Mouse (Mus musculus) 3134 (cell line): ENCODE results near the gene Kcnmb1.

Experiments
- DNase-seq: peaks from one replicate; pipeline ENCODE4 v3.0.0-alpha.2; 2011; ENCODE audit warnings: low spot score; ENCODE audit not compliant: insufficient read length; ENCODE audit errors: extremely low read depth

The Kcnmb1 gene

DNA sequence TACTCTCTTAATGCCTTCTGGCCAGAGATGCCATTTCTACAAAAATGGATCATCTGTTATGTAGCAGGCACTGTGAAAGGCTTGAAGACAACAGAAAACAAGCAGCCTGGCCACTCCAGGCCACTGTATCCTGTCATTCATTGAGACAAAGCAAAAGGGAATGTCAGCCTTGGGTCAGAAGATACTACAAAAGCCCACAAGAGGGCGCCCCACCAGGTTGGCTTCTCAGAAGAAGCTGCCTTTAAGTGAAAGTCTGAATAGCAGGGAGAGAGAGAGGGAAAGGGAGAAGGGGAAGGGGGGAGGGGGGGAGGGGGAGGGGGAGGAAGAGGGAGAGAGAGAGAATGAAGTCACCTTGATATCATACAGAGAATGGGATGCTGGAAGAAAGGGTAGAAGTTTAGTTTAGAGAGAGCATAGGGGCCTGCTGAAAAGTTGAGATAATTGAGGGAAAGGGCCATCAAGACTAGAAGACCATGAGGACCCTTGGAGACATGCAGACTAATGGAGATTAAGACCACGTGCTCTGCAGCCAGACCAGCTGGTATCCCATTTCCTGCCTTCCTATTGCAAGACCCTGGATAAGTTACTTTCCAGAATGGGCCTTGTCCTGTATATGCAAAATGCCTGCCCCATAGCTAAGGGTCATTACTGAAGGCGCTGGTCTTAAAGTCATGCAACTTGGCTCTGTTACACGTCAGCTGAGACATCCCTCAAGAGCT lies 18.6 kb upstream of the Kcnmb1 start:
- no peak for DNase-seq

DNA sequence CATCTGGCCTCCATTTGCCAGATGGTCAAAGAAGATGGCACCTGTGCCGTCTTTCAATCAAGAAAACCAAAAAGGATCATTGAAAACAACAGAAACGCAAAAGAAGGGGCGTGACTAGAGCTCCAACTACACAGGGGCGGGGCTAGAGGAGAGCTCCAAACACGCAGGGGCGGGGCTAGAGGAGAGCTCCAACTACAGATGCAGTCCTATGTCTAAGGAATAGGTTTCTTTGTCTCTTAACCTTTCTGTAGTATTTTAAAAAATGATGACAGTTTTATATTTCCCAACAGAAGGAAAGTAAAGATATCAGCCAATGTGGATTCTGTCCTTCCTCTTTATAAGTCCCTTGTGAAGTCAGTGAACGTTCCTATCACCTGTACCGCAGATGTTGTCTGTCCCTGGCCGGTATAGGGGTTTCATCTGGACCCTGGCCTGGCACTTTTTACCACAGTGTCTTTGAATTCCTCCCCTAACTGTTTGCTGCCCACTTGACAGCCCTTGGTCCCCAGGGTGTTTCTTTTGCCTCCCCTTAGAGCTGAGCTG lies 18.0 kb upstream of the Kcnmb1 start:
- no peak for DNase-seq

DNA sequence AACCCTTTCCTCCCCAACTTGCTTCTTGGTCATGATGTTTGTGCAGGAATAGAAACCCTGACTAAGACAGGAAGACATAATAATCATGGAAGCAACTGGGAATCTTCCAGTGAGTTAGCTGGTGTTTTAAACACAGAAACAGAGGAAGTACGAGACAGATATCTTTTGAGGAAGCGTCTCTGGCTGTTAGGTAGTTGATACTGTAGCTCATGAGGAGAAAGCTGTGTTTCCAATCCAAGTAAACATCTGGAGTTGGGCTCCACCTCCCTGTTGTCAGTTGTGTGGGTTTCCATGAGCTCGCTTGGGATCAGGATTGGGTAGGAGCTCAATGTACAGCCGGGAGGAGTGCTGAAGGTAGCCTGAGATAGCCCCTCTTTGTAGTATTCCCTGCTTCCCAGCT lies 16.3 kb upstream of the Kcnmb1 start:
- no peak for DNase-seq

DNA sequence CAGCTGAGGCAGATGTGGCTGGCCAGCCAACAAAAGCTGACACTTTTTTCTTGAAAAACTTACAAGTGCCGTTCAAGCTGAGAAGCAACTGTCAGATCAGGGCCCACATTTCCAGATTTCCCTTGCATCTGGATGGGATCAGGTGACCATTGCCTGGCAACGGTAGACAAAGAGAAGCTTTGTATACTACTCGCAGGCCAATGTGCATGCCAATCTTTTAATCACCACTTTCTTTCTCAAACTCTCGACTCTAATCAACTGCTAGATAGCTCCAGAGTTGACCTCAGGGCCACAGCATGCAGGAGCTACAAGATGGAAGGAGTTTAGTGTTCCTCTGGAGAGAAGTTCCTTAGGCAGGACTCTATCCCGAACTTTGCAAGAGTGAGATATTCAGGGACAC lies 11.7 kb upstream of the Kcnmb1 start:
- DNase-seq = no peak

DNA sequence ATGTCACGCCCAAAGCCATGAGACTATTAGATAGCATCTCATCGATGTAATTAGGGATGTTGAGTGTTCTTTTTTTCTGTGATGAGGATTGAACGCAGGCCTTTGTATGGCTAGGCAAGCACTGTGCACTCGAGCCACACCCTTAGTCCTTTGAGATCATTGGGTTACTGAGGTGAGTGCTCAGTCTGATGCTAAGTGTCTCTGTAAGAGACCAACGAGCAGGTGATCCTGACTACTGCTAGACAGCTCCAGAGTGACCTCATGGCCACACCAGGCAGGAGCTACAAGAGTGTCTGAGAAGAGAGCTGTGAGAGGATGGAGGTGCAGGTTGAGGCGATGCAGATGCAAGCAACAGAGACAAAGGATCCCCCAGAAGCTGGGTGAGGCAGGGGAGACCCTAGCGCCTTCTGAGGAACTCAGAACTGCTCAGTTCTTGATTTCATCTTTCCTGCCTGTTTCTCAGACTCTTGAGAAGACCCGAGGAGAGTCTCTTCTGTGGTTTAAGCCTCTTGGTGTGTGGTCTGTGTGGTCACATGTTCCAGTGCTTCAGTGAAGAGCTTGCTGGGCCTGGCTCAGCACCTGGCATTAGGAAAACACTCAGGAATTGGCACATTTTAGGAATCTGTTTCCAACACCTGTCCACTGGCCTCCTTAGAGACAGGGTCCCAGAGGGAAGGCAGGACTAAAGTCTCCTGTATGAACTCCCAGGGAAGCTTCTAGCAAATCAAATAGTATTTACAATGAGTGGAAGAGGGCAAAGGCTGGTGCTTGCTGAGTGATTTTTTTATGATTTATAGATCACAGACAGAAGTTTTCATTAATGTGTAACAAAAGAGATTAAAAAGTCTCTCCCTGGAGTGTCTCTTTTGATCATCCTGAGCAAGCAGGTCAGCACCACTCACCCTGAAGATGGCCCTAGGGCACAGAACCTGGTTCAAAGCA lies 10.9 kb upstream of the Kcnmb1 start:
- no peak for DNase-seq

DNA sequence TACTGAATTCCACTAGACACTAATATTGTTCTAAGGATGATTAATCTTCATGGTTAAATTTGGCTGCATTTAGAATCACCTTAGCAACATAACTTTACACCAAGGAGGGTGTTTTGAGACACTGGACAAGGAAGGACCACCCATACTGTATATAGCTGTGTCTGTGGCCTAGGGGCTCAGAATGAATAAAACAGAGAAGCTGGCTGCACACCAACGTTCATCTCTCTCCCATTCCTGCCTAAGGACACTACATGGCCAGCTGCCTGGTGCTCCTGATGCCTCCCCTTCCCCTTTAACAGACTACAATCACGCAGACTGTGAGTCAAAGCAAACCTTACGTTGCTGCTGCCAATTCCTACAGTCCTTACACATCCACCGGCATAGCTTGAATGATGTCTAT lies 6.8 kb upstream of the Kcnmb1 start:
- no peak for DNase-seq

DNA sequence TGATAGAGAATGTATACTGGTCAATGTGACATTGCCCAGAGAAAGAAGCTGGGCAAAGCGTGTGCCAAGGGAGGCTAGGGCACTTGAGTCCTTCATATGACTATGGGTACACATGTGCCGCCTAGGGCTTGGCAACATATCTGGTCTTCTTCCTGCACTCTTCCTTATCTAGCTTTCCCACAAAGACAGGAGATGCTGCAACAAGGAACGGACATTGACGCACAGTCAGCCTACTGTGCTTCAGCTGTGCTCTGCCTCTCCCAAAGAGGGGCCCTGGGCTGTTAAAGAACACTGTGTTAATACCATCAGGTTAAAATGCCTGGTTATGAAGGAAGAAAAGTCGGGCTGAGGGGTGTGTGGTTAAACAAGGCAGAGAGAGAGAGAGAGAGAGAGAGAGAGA lies 6.2 kb upstream of the Kcnmb1 start:
- DNase-seq = no peak

DNA sequence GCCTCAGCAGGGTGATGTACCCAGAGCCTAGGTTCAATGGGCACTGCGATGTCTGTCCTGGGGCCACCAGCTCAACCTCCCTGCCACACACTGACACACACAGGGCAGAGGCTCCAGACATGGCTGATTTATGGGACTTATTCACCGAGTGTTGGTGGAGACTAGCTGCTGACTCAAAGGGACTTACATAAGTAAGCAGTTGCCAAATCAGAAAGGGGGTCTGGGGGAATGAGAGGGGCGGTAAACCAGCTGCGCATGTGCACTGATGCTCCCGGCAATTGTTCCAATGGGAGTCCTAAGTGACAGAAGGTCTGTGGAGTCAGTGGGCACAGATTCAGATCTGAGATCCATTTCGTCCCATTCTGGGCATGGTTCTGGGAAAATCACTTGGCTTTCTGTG lies 5.2 kb upstream of the Kcnmb1 start:
- DNase-seq = no peak

DNA sequence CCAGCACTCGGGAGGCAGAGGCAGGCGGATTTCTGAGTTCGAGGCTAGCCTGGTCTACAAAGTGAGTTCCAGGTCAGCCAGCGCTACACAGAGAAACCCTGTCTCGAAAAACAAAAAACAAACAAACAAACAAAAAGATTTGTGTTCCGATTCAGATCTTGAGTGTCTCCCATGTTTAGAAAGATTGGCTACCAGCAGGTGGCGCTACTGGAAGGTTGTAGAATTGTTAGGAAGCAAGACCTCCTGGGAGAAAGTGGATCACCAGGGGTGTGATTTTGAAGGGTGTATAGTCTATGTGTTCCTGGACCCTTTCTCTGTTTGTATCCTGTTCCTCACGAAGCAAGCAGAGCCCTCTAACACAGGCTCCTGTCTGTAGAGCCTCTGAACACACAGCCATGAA lies 4.1 kb upstream of the Kcnmb1 start:
- no peak for DNase-seq

DNA sequence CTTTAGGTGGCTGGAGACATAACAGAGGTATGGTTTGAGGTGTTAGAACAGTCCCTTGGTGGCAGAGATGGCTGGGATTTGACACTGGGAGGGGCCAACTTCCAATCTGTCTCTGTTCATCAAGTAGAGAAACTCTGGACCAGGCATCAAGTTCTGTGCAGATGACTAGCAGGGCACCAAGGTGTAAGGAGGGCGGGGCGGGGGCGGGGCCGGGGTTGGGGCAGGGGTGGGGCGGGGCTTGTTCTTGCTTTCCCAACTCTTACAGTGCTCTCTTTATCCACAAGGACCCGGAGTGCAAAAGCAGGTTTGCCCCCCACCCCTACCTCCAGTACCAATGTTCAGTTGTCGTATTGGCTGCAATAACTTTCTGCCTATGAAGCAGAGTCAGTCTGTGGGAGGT lies 635 bp upstream of the Kcnmb1 start:
- DNase-seq = no peak

DNA sequence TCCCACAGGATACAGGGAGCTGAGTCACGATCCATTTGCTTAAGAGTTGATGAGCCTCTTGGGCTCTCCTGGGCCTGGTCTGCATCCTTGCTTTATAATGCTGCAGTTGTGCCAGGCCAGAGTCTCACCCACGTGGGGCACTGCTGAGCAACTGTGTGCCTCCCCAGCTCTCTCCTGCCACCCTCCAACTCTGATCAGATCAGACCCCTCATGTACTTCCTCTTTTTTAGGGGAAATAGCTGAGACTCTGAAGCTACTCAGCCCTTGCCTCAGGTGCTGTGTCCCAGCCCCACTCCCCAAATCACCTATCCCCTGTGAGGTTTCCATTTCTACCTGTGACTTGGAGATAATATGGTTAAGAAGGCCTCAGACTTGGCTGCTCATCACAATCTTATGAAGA lies 2.6 kb downstream of the Kcnmb1 start:
- no peak for DNase-seq

DNA sequence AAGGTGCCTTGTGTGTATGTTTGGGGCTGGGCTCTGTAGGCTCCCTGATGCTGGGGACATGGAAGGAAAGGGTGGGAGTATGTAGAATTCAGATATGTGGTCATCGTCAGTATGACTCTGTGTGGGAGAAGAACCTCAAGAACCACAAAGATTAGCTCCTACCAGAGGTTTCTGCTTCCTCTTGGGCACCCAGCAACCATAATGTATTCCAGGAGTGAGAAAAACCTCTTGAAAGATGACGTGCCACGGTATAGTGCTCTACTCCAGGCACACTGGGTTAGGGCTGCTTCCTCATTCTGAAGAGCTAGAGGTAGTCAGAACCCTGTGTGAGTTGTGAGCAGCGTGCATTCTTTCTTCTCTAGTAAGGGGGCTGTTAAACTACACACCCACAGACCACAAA lies 4.9 kb downstream of the Kcnmb1 start:
- no peak for DNase-seq

DNA sequence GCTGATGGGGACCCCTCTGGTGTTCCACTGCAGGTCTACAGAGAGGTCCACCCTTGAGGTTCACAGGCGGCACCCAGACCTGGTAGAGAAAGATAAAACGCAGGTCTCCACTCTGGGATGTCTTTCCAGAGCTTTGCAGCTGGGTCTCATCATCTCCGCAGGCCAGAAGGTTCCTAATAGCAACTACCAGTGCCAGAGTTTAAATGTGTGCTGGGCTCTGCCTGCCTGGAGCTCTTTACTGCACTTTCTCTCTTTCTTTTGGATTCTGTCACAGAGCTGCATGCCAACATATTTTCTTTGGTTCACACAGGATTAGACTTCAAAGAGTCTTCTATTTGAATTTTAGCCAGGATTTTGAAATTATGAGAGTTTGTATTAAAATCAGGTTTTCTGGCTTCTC lies 6.4 kb downstream of the Kcnmb1 start:
- no peak for DNase-seq

DNA sequence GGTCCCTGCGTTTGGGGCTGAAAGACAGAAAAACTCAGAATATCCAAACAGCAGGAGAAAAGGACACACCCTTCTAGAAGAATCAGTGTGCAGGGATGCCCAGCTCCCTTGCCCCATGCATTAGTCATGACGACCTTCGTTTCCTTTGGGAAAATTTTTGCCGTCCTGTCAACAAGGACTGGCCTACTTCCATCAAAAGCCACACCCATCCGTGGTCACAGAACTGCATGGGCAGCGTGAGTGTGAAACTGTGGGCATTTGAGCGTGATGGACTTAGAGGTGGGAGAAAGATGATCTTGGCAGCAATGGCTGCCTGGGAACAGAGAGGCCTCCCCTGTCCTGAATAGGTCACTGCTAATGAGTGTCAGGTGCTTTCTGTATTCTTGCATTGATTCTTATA lies 9.3 kb downstream of the Kcnmb1 start:
- peak; percentile 14 for DNase-seq

DNA sequence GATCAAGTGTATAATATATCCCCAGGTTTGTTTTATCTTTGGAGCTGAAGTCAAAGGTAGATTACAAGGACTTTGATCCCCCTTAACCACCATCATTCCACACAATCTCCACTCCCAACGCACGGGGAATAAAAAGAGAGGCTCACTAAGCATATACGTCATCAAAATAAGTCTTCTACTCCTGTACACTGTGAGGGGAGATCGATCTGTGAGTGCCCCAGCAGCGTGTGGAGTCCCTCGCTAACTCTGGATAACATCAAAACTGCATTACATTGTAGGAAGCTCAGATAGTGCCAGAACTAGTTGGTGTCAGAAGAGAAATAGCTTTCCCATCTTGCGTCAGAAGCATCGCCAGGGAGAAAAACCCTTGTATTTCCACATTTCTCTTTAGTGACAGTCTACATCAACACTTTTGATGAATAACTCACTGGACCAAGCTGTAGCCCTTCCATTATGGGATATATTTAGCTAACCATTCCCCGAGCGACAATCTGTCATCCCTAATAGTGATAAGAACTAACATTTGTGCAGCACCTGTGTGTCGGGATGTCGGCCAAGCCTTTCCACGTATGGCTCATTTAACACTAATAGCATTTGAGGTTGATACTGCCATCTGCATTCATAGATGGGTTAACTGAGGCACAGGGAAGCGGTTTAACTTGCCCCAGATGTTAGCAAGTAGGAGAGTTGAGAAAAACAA lies 11.7 kb downstream of the Kcnmb1 start:
- DNase-seq = no peak

DNA sequence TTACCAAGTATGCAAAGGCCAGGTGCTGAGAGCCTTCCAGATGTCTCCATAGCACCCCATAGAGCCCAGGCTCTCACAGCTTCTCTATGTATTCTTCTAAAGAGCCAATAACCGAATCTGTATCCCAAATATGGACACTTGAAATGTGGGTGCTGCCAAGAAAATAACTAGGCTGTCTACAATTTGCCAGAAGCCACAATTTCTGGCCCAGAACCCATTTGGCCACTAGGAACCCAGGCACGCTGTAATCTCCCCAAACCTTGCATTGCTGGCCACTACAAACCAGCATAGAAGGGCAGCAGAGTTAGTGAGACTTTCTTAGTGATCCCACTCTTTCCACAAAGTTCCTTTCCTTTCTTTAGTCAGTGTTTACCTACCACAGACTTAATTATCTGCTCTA lies 12.3 kb downstream of the Kcnmb1 start:
- DNase-seq = no peak

DNA sequence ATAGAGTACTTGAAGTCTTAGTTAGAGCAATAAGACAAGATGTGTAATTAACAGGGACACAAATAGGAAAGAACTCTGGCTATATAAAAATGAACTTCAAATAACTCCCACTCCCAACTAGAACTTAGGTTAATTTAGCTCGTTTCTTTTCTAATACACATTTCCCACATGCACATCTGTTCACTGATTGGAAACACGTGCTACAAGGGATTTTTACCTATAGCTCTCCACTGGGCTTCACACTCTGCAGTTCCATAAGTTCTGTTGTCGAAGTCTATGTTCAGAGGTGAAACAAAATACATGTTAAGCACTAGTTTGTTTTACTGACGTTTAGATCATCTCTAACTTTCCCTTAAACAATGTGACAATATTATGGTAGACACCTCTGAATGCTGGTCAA lies 17.3 kb downstream of the Kcnmb1 start:
- DNase-seq = no peak

DNA sequence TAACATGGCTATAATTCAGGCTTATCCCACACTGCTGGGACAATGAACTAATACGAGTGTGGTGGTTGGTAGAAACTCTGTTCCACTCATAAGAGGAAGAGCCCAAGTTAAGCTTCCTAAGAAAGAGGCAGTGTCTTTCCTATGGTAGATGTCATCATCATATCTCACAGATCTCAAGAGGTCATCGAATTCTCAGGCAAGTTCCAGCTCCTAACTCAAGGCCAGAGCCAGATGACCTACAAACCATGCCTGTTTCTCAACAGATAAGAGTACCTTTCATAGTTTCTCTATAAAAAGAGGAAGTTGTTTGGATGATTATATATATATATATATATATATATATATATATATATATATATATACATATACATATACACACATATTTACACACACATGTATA lies 23.7 kb downstream of the Kcnmb1 start:
- DNase-seq = no peak

DNA sequence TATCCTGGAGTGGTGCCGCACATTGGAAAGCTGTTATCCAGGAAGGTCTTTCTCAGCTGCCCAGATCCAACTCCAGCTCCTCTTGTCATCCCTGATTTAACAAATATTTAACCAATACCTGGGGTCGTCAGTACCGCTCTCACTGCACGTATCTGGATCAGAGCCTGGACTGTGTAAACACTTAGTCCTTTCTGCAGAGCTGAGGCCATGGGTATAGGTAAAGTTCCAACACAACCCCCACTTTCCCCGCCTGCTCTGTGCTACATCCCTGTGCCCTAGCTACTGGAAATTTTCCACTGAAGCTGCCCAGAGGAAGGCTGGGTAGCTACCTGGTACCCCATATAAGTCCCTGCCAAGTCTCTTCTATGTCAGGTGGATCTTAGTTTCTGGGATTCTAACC lies 27.2 kb downstream of the Kcnmb1 start:
- DNase-seq = no peak

DNA sequence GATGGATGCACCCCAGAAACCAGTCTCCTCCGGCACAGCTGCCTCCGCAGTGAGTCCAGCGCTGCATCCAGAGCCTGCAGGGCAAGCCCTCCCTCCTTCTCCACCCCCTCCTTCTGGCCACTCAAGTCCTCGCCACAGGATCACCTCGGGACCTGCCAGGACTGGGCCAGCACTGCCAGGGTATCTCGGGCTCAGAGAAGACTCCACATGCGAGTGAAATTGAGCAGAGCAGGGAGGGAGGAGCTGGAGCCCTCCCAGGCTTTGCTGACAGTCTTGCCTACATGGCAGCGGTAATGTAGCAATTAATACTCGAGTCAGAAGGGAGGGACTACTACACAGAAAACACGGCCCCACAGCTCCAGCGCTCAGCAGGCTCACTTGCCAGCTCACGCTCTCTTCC lies 30.1 kb downstream of the Kcnmb1 start, which contains the start of gene Kcnip1:
TSS of gene Kcnip1 (minus strand) at position 215 of the 400 bp plus-strand sequence.
- no peak for DNase-seq

DNA sequence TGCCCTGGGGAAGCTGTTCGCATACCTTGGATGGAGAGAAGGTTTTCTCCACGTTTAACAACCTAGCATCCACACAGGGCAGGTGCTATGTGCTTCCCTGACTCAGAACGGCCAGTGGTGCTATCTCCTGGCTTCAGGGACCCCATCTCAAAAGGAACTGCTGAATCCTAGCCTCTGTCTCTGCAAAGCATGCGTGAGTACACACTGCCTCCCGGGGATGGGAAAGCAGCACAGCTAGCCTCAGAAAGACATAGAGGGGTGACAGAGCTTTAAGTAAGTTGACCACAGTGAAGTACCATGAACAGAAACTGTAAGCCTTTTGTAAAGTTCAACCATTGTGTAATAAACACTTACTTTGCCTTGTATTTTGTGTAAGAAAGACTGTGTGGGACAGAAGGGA lies 30.7 kb downstream of the Kcnmb1 start:
- DNase-seq = no peak
